Mouse (Mus musculus): ENCODE measurements at regions not wholly inside any gene's neighbourhood (a gene's known extent, or its start where the extent isn't known, plus 50 kb on each side); places are given as distances from the start of the nearest gene placed in this dataset.

DNA sequence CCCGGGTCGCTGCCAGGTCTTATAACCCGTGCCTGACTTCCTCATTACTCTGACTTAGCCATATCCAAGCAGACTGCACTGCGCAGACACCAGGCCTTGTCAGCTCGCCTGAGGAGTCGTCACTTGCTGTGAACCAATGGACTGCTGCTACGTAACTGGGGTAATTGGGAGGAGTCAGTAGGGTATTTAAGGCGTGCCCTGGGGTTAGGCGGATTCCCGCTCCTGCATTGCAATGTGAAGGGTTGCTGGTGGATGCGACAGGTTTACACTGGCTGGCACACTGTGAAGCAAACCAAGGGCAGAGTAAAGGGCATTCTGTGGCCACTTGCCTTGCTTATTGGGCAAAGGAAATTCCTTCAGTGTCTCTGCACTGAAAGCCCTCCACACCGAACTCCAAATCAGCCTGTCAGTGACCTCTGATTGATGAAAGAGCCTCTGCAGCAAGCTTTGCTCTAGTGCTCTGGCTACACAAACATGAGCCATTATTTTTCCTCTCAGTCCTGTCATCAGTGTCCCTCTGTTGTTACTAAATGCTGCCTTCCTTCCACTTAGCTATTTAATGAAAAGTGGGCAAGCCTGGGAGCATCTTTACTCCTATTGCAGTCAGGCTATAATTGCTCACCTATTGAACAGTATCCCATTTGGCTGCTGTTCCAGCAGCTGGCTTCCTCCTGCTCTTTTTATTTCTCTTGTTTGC lies 51.7 kb downstream of the Cypt12 start:
- peak; percentile 56 for DNase-seq (ENCODE audit: low read depth, low spot score)

Measured in R1 (cell line).